Mouse (Mus musculus): ENCODE data around the gene Rbm43.

Gene Rbm43

GRCm38 (mm10) chr2:51934574-51935334 lies at the start of gene Rbm43:
Rbm43 (minus strand) TSS chr2:51935163.
- peak; percentile 75 for DNase-seq (ENCODE audit: low spot score)

GRCm38 (mm10) chr2:51982288-51982687 lies 47.3 kb upstream of the Rbm43 start:
- no peak for DNase-seq (ENCODE audit: low spot score)

- no peak for DNase-seq (ENCODE audit: low spot score)
Measured at GRCm38 (mm10) chr2:51981630-51982029, 46.7 kb upstream of the Rbm43 start.

GRCm38 (mm10) chr2:51973410-51973968 lies 38.5 kb upstream of the Rbm43 start, which contains the start of gene Nmi:
Nmi (minus strand) TSS chr2:51973494.
- no peak for DNase-seq (ENCODE audit: low spot score)

DNA sequence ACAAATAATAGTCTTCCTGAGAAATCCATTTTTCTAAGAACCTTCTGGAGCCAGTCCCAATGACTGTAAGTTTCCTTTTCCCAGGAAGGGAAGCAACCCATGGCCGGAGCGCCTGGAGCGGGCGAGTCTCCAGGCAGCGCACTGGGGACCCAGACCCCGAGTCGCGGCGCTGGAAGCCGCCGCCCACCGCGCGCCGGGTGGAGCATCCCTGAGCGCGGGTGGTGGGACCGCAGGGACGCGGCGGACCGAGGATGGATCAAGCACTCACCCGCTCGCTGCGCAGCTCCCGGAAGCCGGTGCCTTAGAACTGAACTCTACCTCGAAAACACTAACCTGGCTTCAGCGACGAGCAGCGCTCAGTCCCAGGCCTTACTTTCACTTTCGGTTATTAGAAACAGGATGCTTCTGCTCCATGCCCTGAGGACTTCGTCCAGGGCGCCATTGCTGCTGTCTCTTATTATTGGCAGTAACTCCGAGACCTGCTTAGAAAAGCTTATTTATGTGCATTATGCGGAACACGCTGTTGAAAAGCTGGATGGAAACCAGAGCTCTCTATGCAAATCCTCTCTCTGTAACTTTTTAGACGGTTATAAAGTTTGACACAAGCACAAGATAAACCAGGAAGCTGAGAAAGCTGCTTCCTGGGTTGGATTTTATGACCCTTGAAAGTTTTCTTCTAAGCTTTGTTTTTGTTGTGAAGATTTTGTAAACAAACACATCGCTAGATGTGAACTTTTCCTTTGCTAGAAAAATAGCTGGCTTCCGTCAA lies 37.9 kb upstream of the Rbm43 start:
- DNase-seq (ENCODE audit: low spot score) = peak; percentile 38

DNA sequence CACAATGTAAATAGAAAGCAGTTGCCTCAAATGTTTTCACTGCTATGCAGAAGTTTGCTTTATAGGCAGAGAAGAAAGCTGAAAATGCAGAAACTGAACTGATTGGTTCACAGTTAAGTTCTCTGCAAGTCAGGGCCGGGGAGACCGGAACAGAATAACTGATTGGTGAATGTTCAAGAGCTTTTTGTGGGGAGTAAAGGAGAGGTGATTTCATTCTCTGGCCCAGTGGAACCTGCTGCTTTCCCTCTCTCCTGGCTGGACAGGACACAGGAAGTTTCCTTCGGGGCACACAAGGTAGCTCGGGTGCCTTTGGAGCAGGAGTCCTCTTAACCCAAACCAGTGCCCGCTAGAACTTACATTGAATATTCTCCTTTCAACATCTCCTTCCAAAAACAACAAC lies 37.2 kb upstream of the Rbm43 start:
- DNase-seq (ENCODE audit: low spot score) = peak; percentile 34

DNA sequence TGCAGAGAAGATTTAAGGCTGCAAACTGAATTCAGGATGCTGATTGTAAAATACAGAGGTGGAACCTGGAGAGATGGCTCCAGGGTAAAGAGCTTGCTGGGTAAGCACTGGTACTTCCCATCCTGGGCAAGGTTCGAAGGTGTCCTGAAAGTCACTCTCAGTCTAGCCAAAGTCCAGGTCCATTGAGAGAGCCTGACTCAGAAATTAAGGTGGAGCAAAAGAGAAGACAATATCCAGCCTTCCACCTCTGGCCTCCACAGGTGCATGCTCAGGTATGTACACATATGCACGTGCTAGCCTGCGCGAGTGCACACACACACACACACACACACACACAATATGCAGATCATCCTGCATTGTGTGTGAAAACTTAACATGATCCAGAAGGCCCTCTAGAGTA lies 35.9 kb upstream of the Rbm43 start:
- DNase-seq (ENCODE audit: low spot score) = no peak

GRCm38 (mm10) chr2:51967288-51967687 lies 32.3 kb upstream of the Rbm43 start:
- DNase-seq (ENCODE audit: low spot score) = no peak

DNA sequence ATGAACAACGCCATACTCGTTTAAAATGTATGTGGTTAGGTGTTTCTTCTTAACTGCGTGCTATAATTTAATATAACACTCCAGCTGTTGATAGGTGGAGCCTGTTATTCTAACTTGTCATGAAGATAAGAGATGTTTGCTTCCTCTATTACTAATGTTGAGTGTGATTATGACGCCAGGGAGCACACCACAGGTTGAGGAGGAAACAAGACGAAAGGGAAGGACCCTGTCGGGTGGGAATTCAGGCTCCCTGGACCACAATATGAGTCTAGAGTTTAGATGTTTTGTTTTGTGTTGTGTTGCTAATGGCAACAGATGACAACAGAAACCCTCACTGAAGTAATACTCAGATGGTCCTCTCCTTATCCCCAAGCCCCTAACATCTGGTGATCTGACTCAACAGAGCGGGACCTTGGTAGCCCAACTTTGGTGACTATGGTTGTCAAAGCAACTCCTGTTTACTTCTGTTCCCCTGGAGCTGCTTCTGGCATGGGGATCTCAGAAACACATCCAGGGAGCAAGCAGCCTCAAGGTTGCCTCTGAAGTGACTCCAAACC lies 18.8 kb upstream of the Rbm43 start:
- DNase-seq (ENCODE audit: low spot score) = no peak

DNA sequence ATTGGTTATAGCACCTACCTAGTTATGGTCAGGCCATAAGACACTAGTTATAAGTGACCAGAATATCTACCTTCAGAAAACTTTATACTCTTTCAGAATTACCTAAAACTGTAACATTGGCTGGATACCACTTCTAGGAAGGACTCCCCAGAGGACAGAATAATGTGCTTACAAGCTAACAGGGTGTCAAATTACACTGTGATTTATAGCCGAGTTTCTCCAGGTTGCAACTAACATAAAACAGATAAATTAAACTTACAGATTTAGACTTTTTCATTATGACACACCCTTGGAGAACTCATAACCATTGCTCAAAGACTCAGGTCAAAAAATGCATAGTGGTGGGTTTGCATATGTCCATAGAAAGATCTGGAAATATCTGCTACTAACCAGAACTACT lies 15.9 kb upstream of the Rbm43 start:
- no peak for DNase-seq (ENCODE audit: low spot score)

GRCm38 (mm10) chr2:51948105-51948830 lies 13.3 kb upstream of the Rbm43 start:
- DNase-seq (ENCODE audit: low spot score) = no peak

GRCm38 (mm10) chr2:51945812-51946211 lies 10.8 kb upstream of the Rbm43 start:
- no peak for DNase-seq (ENCODE audit: low spot score)

DNA sequence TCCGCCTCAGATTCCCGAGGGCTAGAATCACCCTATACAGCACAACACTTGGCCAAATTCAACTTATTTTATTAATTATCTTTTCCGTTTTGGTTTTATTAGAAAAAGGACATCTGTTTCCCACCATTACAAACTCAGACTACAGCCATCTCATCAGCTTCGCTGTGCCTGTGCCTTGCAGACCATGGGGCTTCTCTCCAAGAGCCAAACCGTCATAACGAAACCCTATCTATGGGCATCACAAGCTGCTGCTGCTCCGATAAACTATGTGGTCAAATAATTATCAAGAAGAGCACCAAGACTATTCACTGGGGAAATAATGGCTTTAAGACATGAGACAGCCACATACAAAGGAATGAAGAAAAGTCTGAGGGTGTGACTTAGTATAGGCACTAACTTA lies 6.9 kb upstream of the Rbm43 start:
- no peak for DNase-seq (ENCODE audit: low spot score)

DNA sequence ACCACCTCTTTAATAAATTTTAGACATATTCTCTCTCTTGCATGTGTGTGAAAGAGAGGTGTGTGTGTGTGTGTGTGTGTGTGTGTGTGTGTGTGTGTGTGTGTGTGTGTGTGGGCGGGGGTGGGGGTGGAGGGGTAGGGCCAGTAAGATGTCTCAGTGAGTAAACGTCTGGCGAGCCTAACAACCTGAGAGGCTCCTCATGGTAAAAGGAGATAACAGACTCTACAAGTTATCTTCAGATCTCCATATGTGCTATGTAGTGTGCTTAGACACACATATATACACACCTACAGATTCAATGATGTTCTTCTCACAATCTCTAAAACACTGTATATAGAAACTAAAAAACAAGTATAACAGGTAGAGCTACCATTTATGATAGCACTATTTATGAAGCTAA lies 3.8 kb upstream of the Rbm43 start:
- no peak for DNase-seq (ENCODE audit: low spot score)

DNA sequence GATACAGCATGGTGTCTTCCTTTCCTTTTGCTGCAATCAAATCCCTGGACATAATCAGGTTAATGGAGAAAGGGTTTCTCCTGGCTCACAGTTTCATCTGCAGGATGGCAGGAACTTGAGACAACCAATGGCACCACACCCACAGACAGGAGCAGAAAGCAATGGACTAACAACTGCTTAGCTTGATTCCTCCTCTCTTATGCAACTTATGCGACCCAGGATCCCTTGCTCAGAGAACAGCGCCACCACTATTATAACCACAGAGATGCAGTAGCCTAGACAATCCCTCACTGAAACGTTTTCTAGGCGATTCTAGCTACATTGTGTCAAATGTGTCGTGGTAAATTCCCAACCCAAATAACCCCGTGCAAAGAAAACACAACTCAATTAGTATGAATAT lies 2.0 kb upstream of the Rbm43 start:
- DNase-seq (ENCODE audit: low spot score) = no peak

GRCm38 (mm10) chr2:51936585-51936984 lies 1.6 kb upstream of the Rbm43 start:
- no peak for DNase-seq (ENCODE audit: low spot score)

GRCm38 (mm10) chr2:51935921-51936320 lies 958 bp upstream of the Rbm43 start:
- DNase-seq (ENCODE audit: low spot score) = no peak

GRCm38 (mm10) chr2:51933341-51934134 lies 1.4 kb downstream of the Rbm43 start:
- DNase-seq (ENCODE audit: low spot score) = no peak

GRCm38 (mm10) chr2:51931241-51931640 lies 3.7 kb downstream of the Rbm43 start:
- DNase-seq (ENCODE audit: low spot score) = no peak

DNA sequence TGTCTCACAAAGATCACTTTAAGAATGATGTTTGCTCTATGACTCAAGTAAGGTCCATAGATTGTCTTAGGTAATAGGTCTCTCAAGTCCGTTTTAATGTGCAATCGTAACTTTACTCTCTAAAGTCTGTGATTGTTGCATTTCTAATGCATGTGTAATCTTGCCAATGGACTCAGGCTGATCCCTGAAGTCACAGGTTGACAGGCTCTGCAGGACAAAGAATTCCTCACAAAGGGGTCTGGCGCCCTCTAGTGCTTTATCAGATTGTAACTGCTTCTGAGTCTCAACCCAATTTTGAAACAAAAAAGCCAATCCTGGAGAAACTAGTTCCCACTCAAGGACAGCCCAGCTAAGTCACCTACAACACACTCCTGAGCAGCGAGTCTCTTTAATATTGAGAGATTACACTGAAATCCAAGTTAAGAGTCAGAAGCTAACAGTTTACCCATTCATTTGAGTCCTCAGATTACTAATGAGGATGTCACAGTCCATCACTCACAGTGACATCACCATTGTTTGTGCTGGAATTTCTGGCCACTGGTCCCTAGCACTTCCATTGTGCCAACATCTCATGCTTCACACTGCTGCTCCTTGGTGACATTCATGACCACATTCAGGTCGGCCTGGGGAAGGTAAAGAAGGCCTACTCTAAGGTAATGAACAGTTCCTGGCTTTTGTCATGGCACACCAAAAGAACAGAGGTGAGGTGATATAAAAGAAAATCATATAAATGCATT lies 19.9 kb downstream of the Rbm43 start:
- peak; percentile 73 for DNase-seq (ENCODE audit: low spot score)

GRCm38 (mm10) chr2:51914532-51914931 lies 20.4 kb downstream of the Rbm43 start:
- no peak for DNase-seq (ENCODE audit: low spot score)

Measured in urinary bladder, postnatal 14 days (tissue).